Mouse (Mus musculus): ENCODE measurements around the gene Acsm2. TPM values are rescaled to one million over a fixed set of nuclear protein-coding genes. Genes with fewer than 3 reads are reported as not detected.

Gene Acsm2
- polyA plus RNA-seq (2015; fragmentation: Nextera tagmentation; extraction: Ambion mirVana): not detected in 2 replicates

GRCm38 (mm10) chr7:119554040-119554439 is at the start of gene Acsm2:
Gene Acsm2 (plus strand): TSS chr7:119554340.

GRCm38 (mm10) chr7:119519163-119519562 is 35.0 kb upstream of the Acsm2 start, which contains the start of gene Acsm5:
Gene Acsm5 (plus strand): TSS chr7:119519463.

DNA sequence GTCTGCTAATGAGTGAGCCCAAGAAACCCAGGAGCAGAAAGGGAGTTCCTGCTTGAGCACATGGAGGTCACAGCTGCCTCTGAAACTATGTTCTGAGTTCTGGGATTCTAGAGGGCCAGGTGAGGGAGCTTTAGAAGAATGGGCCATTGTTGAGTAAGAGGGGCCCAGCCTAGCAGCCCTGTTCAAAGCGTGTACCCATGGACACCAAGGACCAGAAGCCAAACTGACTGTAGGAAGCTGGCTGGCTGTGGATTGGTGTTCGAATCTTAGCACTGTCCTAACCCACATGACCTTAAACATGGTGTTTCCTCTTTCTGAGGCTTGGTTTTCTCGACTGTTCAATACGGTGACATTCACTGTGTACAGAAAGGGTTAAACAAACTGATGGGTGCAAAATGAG is 30.8 kb upstream of the Acsm2 start, which contains the start of gene Pdilt:
Pdilt (minus strand) TSS at position 101 of the 400 bp plus-strand sequence.

DNA sequence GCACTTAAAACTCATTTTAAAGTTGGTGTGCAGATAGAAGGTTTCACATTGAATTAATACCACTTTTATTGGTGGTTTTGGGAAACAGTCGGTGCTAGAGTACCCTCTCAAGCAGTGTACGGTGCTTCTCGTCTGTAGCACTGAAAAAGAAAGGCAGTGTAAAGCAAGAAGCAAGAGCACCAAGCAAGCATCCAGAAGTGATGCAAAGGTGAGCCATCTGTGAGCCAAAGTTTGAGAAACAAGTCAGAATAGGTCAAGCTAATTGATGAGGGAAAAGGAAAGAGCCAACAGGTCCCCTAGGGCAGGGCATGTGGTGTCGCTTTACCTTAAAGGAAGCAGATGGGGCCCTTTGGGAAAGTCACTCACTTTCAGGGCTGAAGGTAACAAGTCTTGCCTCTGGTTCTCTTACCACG is 52.5 kb downstream of the Acsm2 start, which contains the start of gene Acsm1:
Acsm1 (plus strand) TSS at position 363 of the 413 bp plus-strand sequence.

Other genes starting within 250 kb of the Acsm2 start
- gene Gp2, start 95.1 kb upstream of the Acsm2 start, polyA plus RNA-seq (2015; fragmentation: Nextera tagmentation; extraction: Ambion mirVana): not detected in 2 replicates
- gene Umod, start 75.1 kb upstream of the Acsm2 start, polyA plus RNA-seq (2015; fragmentation: Nextera tagmentation; extraction: Ambion mirVana): not detected in 2 replicates
- gene Acsm5, start 34.9 kb upstream of the Acsm2 start, polyA plus RNA-seq (2015; fragmentation: Nextera tagmentation; extraction: Ambion mirVana): 0.25 and 0.32 TPM in 2 replicates
- 0.10 and 0.12 TPM in 2 replicates for gene Pdilt, start 30.9 kb upstream of the Acsm2 start, polyA plus RNA-seq (2015; fragmentation: Nextera tagmentation; extraction: Ambion mirVana)
- not detected in 2 replicates for gene Acsm1, start 52.7 kb downstream of the Acsm2 start, polyA plus RNA-seq (2015; fragmentation: Nextera tagmentation; extraction: Ambion mirVana)
- not detected in 2 replicates for gene Acsm4, start 135.7 kb downstream of the Acsm2 start, polyA plus RNA-seq (2015; fragmentation: Nextera tagmentation; extraction: Ambion mirVana)
- 44.6 and 47.4 TPM in 2 replicates for gene Thumpd1, start 166.5 kb downstream of the Acsm2 start, polyA plus RNA-seq (2015; fragmentation: Nextera tagmentation; extraction: Ambion mirVana)
- 0.13 and 0.43 TPM in 2 replicates for gene Acsm3, start 206.6 kb downstream of the Acsm2 start, polyA plus RNA-seq (2015; fragmentation: Nextera tagmentation; extraction: Ambion mirVana)
- gene Rexo5, start 239.7 kb downstream of the Acsm2 start, polyA plus RNA-seq (2015; fragmentation: Nextera tagmentation; extraction: Ambion mirVana): 6.6 TPM in 2 replicates
- 9.0 and 9.4 TPM in 2 replicates for gene Eri2, start 239.7 kb downstream of the Acsm2 start, polyA plus RNA-seq (2015; fragmentation: Nextera tagmentation; extraction: Ambion mirVana)